Mouse (Mus musculus) frontal cortex, adult 2 months (tissue): ENCODE measurements around the gene Mchr1. TPM values are rescaled to one million over a fixed set of nuclear protein-coding genes. Genes with fewer than 3 reads are reported as not detected.

ENCODE experiments used
- DNase-seq, 2 experiments: peaks; one replicate each; pipeline ENCODE4 v3.0.0; 2022; ENCODE audit warnings: low spot score in 1 of 2; ENCODE audit errors: extremely low spot score in 1 of 2
- polyA plus RNA-seq: library from polyadenylated mRNA; depleted of rRNA; stranded (reverse); fragments of >200 nt; gene quantifications from 2 replicates; pipeline ENCODE4 v1.2.3, GENCODE M21; 2012

The Mchr1 gene
- polyA plus RNA-seq, 1 experiment = 17.4 TPM

DNA sequence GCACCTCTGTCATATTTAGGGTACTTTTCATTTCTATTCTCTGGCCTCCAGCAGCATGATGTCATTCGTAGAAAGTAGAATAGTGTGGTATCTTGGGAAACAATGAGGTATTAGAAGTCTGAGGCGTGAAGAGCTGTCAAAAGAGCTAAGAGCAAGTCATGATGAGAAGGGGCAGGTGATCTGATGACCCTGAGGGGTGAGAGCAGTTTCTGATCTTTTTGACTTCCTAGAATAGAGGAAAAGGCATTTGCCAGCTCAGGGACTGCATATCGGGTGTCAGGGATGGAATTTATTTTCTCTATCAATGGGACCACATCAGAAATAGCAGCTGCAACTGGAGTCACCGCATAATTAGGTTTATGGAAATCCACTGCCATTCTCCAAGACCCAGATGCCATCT is 8.5 kb upstream of the Mchr1 start:
- no peak for DNase-seq

GRCm38 (mm10) chr15:81227275-81227674 is 8.0 kb upstream of the Mchr1 start:
- DNase-seq = no peak

DNA sequence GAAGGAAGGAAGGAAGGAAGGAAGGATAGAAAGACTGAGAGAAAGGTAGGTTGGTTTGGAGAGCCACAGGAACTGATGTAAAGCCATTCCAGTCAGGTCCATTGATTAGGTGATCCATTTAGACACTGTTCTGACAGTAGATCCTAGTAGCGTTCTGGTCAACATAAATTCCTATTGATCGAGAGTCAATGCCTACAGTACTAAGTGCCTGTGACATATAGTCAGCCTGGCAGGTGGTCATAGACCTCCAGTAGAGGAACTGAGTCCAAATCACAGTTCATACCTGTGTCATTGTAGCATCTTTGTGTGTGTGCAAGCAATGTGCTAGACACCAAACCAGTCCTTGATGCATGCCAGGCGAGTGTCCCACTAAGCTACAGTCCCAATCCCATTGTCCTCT is 7.0 kb upstream of the Mchr1 start:
- DNase-seq = no peak

- no peak for DNase-seq
These were observed 5.5 kb upstream of the Mchr1 start for GRCm38 (mm10) chr15:81229791-81230190.

DNA sequence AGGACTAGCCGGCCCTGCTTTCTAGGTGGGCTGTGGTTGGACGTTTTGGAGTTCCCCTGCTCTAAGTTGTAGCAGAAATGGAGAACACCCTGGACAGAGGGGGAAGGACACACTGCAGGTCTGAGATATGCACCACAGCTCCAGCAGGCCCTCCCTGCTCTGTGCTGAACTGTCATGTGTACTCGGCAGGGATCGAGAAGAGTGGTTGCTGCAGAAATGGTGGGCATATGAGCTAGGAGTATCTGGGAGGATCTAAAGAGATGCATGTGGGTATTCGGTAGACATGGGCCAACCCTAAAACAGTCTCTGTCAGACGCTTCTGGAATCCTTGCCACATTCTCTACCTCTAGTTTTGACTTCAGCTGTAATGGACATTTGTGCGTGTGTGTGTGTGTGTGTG is 4.0 kb upstream of the Mchr1 start:
- no peak for DNase-seq

GRCm38 (mm10) chr15:81236062-81236461 is 763 bp downstream of the Mchr1 start:
- DNase-seq = no peak

- no peak for DNase-seq
These were observed 2.2 kb downstream of the Mchr1 start for GRCm38 (mm10) chr15:81237471-81237870.

DNA sequence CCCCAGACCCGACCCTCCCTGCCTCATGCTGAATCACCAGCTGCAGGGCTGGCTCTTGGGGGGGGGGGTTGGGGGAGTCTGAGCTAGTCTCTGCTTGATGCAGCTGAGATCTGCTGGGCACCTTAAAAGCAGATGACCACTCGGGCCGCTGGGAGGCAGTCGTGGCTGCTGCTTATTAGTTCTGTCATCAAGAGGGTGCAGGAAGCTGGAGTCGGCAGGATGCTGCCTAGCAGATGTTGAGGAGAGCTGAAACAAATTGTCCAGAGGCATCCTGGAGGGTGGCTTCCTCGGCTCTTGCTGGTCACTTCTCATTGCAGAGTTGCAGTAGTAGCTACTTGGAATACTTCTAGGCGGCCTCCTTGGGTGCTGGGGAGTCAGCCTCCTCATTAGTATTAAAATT is 4.0 kb downstream of the Mchr1 start:
- DNase-seq = no peak

- no peak for DNase-seq
These were observed 4.6 kb downstream of the Mchr1 start for GRCm38 (mm10) chr15:81239794-81240343.

DNA sequence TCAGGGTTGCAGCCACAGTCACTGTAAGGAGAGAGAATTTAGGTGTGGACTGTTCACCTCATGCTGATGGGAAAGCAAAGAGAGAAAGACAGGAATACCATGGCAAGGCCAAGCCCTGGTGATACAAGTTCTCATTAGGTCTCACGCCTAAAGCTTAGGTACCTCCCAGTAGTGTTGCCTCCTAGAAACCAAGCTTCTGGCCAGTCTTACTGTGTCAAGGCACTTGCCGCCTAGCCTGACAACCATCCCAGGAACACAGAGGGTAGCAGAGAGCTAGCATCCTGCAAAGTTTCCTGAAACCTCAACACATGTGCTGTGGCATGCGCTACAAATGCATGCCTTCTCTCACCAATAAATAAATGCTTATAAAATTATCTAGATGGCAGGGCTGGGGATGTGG is 11.6 kb downstream of the Mchr1 start:
- DNase-seq = no peak

DNA sequence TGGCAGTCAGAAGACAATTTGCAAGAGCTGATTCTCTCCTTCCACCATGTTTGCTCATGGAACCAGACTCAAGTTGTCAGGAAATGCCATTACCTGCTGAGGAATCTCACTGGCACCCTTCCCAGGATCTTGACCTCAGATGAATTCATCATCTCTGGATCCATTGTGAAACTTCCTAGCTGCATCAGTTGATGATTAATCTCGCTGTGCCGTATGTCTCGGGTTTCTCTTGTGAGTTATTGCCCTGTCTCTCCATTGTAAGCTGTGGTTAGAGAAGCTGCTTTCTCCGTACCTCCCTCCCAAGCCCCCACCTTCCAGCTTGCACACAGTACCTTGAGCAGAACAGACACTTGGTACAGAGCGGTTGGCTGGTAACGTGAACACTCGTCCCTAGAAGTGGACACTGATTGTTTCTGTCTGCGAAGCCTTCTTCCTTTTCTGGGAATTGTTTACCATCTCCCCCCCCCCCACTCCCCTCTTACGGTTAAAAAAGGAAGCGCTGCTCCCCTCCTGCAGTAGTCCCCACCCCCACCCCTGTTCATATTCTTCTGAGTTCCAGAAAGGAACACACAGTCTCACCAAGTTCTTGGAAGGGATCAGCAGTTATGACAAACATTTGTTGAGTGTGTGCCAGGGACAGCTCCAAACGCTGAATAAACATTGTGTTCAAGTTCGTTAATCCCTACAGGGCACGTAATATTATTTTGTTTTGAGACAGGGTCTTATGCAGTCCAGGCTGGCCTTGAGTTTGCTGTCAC is 12.5 kb downstream of the Mchr1 start:
- DNase-seq = no peak

- DNase-seq = no peak
These were observed 13.0 kb downstream of the Mchr1 start for GRCm38 (mm10) chr15:81248341-81248679.

- no peak for DNase-seq
These were observed 13.8 kb downstream of the Mchr1 start for GRCm38 (mm10) chr15:81248951-81249579.

GRCm38 (mm10) chr15:81252626-81253174 is 17.4 kb downstream of the Mchr1 start:
- DNase-seq = no peak

GRCm38 (mm10) chr15:81253585-81253984 is 18.3 kb downstream of the Mchr1 start:
- DNase-seq = no peak

- no peak for DNase-seq
These were observed 18.9 kb downstream of the Mchr1 start for GRCm38 (mm10) chr15:81254113-81254640.

- DNase-seq = no peak
These were observed 19.8 kb downstream of the Mchr1 start for GRCm38 (mm10) chr15:81255063-81255462.

DNA sequence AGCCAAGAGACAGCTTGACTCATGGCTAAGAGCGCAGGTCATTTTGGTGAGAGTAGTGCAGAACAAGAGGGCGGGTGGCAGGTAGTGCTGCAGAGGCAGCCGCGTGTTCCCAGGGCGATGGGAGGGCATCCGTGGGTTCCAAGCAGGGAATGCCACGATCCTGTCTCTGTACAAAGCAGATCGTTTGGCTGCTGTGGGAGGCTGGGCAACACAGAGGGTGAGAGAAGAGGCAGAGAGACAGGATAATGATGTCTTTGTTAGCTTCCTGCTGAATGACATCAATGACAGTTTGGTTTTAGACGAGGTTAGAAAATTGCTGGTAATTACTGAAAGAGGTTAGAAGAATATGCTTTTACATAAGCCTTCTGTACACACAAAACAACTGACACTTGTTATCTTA is 23.0 kb downstream of the Mchr1 start:
- DNase-seq = no peak

GRCm38 (mm10) chr15:81259304-81259703 is 24.0 kb downstream of the Mchr1 start:
- no peak for DNase-seq

GRCm38 (mm10) chr15:81260208-81260607 is 24.9 kb downstream of the Mchr1 start:
- DNase-seq = no peak

- DNase-seq = peak; percentile 41 to 79
These were observed 29.2 kb downstream of the Mchr1 start for GRCm38 (mm10) chr15:81264392-81265095.
